Mouse (Mus musculus): ENCODE measurements at regions not wholly inside any gene's neighbourhood (a gene's known extent, or its start where the extent isn't known, plus 50 kb on each side); places are given as distances from the start of the nearest gene placed in this dataset.
A peak's percentile ranks its signal among the peaks of the same experiment; 100 is the strongest.

DNA sequence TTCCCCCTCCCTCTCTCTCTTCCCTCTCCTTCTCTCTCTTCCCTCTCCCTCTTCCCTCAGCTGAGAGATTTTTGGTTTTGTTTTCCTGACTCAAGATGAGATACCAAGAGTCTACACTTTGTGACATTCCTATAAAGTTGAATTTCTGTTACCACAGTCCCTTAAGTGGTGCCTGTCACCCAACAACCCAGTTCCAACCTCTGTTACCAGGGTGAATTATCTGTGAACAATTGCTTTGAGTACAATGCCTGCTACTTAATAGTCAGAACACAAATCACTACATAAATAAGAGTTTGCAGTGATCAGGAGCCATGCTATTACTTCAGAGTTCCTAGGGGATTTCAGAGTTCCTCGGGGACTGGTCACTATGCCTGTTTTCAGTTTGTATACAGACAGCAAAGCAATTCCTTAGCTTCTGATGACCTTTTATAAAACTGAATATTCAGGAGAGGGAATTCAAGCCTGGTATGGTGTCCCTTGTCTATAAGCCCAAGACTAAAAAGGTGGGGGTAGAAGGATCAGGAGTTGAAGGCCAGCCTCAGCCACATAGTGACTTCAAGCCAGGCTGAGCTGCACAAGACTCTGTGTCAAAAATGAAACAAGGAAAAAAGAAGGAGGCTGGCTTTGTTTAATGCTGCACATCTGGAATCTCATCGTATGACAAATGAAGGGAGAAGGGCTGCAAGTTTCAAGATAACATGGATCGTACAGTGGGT lies 99.2 kb upstream of the F13a1 start:
- DNase-seq: no peak

GRCm38 (mm10) chr13:37148627-37149026 lies 98.6 kb upstream of the F13a1 start:
- DNase-seq: no peak

DNA sequence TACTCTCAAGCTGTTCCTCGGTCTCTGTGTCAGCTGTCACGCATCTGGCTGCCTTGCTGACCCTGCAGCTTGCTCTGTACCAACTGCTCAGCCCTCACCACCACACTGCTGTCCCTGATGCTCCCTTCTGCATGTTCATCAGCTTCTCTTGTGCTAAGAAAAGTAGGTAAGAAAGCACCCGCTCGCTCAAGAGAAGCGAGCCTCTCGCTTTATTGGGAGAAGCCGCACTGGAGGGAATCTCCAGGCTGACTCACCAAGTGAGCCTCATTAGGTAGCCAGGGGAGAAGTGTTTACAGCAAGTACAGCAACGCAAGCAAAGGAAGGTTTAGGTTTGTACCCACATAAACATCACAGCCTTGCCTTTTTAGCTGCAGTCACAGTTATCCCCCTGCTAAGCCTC lies 97.7 kb upstream of the F13a1 start:
- no peak for DNase-seq

GRCm38 (mm10) chr13:37142812-37143211 lies 92.8 kb upstream of the F13a1 start:
- DNase-seq: no peak

GRCm38 (mm10) chr13:37135115-37135514 lies 85.1 kb upstream of the F13a1 start:
- DNase-seq: no peak

DNA sequence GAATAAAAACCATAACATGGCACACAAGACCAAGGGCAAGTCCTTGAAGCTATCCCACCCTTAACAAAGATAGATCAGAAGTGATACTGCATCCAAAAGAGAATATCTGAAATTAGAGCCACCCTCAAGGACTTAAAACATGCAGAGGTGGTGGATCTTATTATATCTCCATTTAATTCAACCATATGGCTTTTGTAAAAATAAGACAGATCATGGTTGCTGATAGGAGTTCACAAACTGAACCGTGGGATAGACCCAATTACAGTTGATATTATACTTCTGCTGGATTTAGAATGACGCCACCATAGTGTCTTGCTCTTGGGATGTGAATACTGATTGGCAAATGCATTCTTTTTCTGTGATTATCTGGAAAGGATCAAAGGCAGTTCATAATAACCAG lies 84.5 kb upstream of the F13a1 start:
- no peak for DNase-seq

DNA sequence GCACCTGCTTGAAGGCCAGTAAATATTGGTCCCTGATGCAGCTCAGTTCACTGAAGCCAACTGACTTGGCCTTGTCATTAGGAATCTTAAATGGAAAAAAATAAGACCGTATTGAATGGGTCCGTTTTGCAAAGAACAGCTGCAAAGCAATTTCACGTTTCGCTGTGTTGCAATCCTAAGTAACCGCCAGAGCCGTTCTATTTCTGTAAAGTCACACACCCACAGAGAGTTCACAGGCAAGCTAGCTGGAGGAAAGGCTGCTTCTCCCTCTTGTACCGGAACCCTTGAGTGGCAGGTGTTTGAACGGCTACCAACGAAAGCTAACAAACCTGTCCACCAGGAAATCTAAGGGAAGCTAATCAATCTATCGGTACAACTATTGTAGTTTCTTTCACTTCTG lies 80.6 kb upstream of the F13a1 start:
- peak; percentile 60 for DNase-seq

DNA sequence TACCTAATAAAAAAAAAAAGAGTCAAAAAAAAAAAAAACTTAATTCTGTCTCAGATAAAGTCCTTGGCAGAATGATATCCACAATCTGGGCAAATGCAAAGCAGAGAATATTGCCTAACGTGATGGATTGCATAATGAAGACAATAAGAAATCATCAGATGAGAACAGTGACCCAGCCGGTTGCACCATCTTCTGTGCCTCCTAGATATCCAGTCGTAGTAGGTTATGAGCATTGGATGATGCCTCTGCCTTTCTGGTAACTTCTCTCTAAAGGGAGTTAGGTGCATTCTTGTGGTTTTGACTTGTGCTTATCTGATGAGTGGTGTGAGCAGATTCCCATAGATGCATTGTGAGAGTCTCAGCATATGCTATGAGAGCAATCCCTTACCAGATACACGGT lies 71.6 kb upstream of the F13a1 start:
- no peak for DNase-seq

- no peak for DNase-seq
Measured at GRCm38 (mm10) chr13:37120219-37120618, 70.2 kb upstream of the F13a1 start.

GRCm38 (mm10) chr13:37114324-37114723 lies 64.3 kb upstream of the F13a1 start:
- no peak for DNase-seq

DNA sequence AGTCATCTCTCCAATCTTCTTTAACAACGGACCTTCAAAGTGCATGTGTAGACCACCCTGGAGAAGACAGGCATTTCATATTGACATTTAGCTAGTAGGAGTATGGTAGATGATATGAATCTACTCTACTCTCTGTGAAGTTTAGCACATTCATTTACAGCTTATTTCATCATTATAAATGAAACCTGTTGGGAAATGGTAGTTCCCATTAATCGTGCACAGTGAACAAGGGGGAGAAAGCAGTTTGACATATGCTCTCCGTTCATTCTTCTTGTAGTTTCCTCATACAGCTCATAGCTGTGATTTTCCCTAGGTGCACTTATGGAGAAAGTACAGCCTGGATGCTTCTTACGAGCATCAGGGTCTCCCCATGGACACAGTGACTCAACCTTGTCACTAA lies 61.7 kb upstream of the F13a1 start:
- no peak for DNase-seq

- no peak for DNase-seq
Measured at GRCm38 (mm10) chr13:37107721-37108120, 57.7 kb upstream of the F13a1 start.

- no peak for DNase-seq
Measured at GRCm38 (mm10) chr13:37106009-37106408, 56.0 kb upstream of the F13a1 start.

DNA sequence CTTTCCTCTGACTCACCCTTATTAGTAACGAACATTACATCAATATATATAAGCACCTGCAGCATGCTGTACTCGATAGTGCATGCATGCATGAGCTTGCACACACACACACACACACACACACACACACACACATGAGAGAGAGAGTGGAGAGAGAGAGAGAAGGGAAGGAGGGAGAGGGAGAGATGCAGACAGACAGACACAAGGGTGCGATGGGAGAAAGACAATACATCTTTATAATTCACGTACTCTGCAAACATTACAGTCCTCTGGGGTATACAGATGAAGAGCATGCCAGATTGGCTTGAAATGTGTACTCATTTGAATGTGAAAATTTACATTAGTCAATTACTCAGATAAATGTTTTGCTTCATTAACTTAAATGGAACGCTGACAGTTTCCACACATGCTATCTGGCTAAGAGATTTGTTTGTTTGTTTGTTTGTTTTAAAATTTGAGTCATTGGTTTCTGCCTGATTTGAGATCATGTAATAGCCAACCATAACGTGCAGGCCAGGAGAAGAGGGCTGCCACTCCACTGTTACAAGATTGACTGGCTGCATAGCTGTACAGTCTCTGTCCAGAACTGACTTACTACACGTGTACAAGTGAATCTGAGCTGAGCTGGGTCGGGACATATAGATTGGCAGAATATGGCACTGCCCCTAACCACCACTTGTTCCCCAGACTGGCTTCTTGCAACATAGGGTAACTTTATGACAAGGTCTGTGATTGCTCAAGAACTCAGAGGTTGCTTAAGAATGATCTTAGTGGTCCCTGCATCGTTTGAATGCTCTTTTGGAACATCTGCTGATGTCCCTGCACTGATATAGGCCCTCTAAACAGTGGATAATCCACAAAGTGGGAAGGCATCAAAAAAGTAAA lies 54.6 kb upstream of the F13a1 start:
- DNase-seq: no peak

- DNase-seq: no peak
Measured at GRCm38 (mm10) chr13:37103741-37104296, 53.8 kb upstream of the F13a1 start.

- DNase-seq: no peak
Measured at GRCm38 (mm10) chr13:37101755-37102154, 51.7 kb upstream of the F13a1 start.

Data from gastrocnemius, postnatal 25 days (tissue).